Mouse (Mus musculus): ENCODE measurements around the gene Lyrm4. TPM values are rescaled to one million over a fixed set of nuclear protein-coding genes. Genes with fewer than 3 reads are reported as not detected.

The Lyrm4 gene
- 10 to 100 TPM; 19.8 to 20.7 TPM for total RNA-seq (2021)

DNA sequence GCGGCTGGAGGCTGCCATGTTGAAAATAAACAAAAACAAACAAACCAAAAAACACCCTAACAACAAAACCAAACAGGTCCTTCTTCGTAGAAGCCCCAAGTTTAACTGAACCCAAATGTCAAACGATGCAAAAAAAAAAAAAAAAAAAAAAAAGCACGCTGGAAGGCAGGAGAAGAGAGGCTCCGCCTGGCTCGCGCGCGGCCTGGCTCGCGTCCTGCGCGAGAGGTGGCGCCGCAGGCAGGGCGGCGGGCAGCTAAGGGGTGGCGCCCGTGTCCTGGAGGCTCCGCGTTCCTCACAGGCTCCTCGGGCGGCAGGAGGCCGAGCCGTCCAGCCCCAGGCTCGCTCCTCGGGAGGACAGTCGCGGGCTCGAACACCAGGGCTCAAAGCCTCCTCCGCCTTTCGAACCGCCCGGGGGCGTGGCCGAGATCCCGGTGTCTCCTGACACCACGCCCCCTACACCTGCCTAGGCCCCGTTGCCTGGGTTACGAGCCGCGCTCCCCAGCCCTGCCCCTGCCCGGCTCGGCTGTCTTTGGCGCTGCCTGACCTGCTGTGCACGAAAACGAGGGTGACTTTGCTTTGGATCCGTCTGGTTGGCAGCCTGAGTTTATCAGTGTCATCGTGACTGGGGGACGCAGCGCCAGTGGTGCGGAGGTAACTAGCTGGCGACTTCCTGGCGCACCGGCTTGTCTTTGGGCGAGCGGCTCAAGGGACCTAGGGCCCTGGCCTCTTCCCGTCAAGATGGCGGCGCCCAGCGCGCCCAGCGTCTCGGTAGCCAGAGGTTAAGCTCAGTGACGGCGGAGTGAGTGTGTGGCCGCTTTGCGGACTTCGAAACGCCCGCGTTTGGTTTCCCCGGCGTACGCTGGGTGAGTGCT lies at the start of gene Lyrm4, which contains the start of gene Fars2:
TSS of gene Lyrm4 (minus strand) at position 384 of the 872 bp plus-strand sequence.
TSS of gene Fars2 (plus strand) at position 270 of the 872 bp plus-strand sequence.
- DNase-seq (ENCODE audit: extremely low spot score in 1 of 2, low spot score in 2 of 2): peak; percentile 93 to 98
- intact Hi-C loops (cut with DNase I): loop anchor here (5.0 kb wide), 1 partner anchor 100 kb away; no protein-coding TSS in a partner anchor

DNA sequence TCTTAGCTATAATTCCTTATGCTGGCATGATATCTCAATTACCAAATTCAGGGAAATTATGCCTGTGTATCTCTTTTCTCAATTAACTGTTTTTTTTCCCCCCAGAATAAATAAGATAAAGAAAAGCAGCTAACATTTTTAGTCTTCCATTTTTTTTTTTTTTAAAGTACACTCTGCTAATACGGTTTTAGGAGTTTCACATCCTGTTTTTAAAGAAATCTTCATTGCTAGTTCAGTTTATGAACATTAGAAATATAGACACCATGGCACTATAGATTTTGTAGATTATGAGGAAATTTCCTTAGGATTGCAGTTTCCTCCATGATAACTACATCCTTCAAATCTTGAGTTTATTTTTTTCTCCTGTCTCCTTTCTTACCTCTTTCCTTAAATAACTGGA lies 46.6 kb upstream of the Lyrm4 start:
- intact Hi-C loops (cut with DNase I): no loop called here
- DNase-seq (ENCODE audit: extremely low spot score in 1 of 2, low spot score in 2 of 2): no peak

DNA sequence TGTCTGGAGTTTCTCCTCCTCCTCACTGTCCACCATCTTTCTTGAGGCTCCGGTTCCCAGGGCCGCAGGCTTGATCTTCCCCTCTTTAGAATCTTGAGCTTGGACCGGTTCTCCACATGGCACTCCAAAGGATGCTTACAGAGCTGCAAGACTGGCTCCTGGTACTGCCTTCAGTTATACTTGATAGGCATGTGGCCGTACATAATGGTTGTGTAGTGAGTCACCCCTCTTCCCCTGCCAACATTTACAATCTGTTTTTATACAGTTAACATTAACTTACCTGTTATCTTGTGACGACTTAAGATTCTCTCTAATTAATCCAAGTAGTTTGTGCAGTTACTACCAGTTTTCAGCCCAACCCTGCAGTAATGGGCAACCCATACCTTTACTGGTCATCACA lies 46.1 kb upstream of the Lyrm4 start:
- intact Hi-C loops (cut with DNase I): no loop called here

GRCm38 (mm10) chr13:36156340-36156931 lies 39.1 kb upstream of the Lyrm4 start:
- intact Hi-C loops (cut with DNase I): no loop called here
- DNase-seq (ENCODE audit: extremely low spot score in 1 of 2, low spot score in 2 of 2): no peak

More for the DNA sequence above, 46.1 kb upstream of the Lyrm4 start:
- no peak for DNase-seq (ENCODE audit: extremely low spot score in 1 of 2, low spot score in 2 of 2)

- no peak for DNase-seq (ENCODE audit: extremely low spot score in 1 of 2, low spot score in 2 of 2)
- intact Hi-C loops (cut with DNase I): no loop called here
Observed at GRCm38 (mm10) chr13:36152728-36153498, 35.6 kb upstream of the Lyrm4 start.

- DNase-seq (ENCODE audit: extremely low spot score in 1 of 2, low spot score in 2 of 2): no peak
Observed at GRCm38 (mm10) chr13:36150272-36150671, 32.9 kb upstream of the Lyrm4 start.

DNA sequence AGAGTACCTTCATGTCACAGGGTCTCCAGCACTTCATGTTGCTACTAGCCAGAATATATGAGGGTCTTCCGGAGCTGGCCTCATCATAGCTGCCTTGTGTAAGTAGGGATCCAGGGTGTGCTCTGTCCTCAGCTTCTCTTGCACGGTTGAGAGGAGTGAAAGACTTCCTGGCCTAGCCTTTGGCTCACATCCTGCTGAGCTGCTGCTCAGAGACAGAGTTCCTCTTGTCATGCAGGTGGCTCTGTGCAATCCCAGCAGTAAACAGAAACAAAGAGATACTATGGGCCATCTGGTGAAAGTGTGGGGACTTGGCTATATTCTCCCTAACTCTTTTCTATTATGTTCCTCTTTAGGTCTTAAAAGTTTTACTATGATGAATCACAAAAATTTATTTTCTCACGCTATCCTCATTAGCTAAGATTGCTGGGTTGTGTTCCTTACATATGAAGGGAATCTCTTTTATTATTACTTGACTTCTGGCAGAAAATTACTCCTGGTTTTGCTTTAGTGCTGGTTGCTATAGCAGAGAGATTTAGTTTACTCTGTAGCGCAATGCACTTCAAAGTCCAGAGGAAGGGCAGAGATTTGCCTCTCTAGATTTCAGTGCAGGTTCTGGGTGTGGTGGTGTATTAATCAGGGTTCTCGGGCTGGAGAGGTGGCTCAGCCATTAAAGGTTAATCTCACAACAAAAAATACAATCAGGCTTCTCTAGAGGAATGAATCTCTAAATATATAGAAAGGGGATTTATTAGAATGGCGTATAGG lies 32.0 kb upstream of the Lyrm4 start:
- intact Hi-C loops (cut with DNase I): no loop called here

More at GRCm38 (mm10) chr13:36150272-36150671, 32.9 kb upstream of the Lyrm4 start:
- intact Hi-C loops (cut with DNase I): no loop called here

DNA sequence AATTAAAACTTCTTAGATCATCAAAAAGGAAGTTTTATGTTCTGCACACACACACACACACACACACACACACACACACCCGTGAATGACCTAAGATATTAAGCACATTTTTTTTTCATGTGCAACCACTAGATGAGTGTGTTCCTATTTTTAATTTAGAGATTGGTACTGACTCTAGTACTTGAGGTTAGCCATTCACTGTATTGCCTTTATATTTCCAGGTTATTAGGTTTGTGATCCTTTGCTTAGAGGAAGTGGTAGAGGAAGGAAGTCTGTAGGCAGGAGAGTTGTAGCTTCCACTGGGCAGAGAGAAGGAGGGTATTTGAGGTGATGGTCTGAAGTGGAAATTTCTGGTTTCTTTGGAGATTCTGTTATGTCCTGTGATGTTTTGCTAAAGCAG lies 28.3 kb upstream of the Lyrm4 start:
- intact Hi-C loops (cut with DNase I): no loop called here
- no peak for DNase-seq (ENCODE audit: extremely low spot score in 1 of 2, low spot score in 2 of 2)

More for the DNA sequence above, 32.0 kb upstream of the Lyrm4 start:
- DNase-seq (ENCODE audit: extremely low spot score in 1 of 2, low spot score in 2 of 2): no peak

DNA sequence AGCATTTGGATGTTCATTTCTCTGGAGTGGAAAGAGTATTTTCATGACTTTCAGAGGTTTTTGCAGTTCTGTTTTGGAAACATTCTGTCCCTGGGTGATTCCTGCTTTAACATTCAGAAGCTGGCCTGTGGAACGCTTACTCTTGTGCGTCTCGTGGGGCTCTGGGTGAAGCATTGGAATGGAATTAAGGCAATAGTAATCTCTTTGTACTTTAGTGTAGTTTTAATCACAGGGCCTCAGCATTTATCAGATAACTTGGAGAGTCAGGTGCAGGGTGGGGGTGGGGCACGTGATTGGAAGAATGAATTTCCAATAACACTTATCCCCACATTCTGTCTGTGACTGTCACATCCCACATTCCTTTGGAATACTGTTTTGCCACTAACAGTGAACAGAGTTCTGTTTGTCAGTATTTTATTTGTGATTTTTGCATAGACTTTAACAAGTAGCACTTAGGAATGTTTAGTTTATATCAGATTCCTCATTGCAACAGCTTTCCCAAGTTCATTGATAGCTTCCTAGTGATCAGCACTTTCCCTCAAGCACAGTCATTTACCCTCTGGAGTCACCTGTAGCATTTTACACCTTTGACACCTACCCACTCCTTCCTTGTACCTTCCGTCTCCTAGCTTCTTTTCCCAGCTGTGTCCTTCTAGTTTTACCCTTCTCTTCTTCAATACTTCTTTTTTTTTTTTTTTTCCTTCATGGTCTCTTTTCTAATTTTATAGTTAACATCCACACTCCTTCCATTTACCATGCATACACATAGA lies 23.1 kb upstream of the Lyrm4 start:
- no peak for DNase-seq (ENCODE audit: extremely low spot score in 1 of 2, low spot score in 2 of 2)
- intact Hi-C loops (cut with DNase I): no loop called here

DNA sequence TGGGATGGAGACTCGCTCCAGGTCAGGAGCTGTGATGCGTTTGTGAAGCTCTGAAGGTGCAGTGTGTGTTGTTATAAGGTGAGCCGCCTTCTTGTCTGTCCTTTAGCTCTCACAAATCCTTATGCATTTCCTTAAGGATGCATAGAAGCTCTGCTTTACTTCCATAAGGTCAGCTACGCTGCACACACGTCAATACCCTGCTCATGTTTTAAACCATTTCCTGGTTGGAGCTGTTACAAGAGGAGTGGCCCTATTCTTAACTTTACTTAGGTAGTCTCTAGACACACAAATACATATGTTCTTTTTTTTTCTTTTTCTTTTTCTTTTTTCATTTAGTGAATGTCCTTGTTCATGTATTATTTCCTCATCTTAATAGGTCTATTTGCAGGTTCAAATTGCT lies 22.4 kb upstream of the Lyrm4 start:
- intact Hi-C loops (cut with DNase I): no loop called here
- DNase-seq (ENCODE audit: extremely low spot score in 1 of 2, low spot score in 2 of 2): no peak

GRCm38 (mm10) chr13:36131992-36132649 lies 14.8 kb upstream of the Lyrm4 start:
- no peak for DNase-seq (ENCODE audit: extremely low spot score in 1 of 2, low spot score in 2 of 2)
- intact Hi-C loops (cut with DNase I): no loop called here

GRCm38 (mm10) chr13:36131401-36131800 lies 14.1 kb upstream of the Lyrm4 start:
- intact Hi-C loops (cut with DNase I): no loop called here
- no peak for DNase-seq (ENCODE audit: extremely low spot score in 1 of 2, low spot score in 2 of 2)

GRCm38 (mm10) chr13:36129360-36130054 lies 12.2 kb upstream of the Lyrm4 start:
- intact Hi-C loops (cut with DNase I): no loop called here
- peak in 1 of 2 experiments; percentile 32 for DNase-seq (ENCODE audit: extremely low spot score in 1 of 2, low spot score in 2 of 2)

DNA sequence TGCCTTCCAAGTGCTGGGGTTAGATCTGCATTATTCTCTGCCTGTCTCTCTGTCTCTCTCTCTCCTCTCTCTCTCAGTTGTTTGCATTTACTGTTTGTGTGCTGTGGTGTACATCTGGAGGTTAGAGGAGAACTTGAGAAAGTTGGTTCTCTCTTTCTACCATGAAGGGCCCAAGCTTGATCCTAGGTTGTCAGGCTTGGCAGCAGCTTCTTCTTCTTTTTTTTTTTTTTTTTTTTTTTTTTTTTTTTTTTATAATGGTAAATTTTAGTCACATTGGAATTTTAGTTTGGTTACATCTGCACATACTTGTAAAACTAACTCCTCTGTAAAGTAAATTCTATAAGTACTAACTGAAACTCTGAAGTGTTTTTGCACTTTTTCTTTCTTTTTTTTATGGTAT lies 3.3 kb upstream of the Lyrm4 start:
- DNase-seq (ENCODE audit: extremely low spot score in 1 of 2, low spot score in 2 of 2): no peak
- intact Hi-C loops (cut with DNase I): no loop called here

GRCm38 (mm10) chr13:36119684-36120083 lies 2.4 kb upstream of the Lyrm4 start:
- intact Hi-C loops (cut with DNase I): loop anchor here (5.0 kb wide), 1 partner anchor 102 kb away; no protein-coding TSS in a partner anchor
- no peak for DNase-seq (ENCODE audit: extremely low spot score in 1 of 2, low spot score in 2 of 2)

DNA sequence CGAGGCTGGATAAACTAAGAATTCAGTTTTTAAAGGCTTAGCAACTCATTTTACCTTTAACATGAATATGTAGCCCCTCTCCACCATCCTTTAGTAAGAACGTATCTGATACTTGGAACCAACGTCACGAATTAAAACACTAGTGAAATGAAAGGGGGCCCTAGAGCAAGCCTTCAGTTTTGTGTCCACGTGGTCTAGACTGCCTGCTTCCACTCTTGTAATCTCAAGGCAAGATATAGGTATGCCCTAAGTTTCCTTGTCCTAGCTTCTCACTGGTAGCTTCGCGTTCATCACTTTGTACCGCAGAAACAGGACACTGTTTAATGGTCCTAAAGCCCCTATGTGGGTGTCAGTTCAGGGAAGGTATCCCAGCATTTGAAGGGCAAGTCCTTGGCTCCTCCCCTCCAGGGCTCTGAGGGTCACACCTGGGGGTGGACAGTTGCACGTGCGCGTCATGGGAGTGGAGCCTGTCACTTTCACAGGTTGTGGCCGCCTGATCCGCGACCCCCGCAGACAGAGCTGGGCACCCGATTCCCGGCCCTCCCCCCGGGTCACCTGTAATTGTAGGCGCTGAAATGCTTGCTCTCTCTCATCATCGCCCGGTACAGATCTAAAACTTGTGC lies 695 bp downstream of the Lyrm4 start:
- intact Hi-C loops (cut with DNase I): loop anchor here (5.0 kb wide), 1 partner anchor 99 kb away; no protein-coding TSS in a partner anchor
- DNase-seq (ENCODE audit: extremely low spot score in 1 of 2, low spot score in 2 of 2): peak; percentile 22 to 63

Measured in left cerebral cortex, postnatal 10 days (tissue).